Mouse (Mus musculus): ENCODE measurements around the gene Pum3.
A peak's percentile ranks its signal among the peaks of the same experiment; 100 is the strongest.
"Not testable (repeated sequence)": the region's sequence is repeated elsewhere in the genome, so short reads cannot be mapped to it uniquely, and the experiment has no call there.

Gene Pum3

DNA sequence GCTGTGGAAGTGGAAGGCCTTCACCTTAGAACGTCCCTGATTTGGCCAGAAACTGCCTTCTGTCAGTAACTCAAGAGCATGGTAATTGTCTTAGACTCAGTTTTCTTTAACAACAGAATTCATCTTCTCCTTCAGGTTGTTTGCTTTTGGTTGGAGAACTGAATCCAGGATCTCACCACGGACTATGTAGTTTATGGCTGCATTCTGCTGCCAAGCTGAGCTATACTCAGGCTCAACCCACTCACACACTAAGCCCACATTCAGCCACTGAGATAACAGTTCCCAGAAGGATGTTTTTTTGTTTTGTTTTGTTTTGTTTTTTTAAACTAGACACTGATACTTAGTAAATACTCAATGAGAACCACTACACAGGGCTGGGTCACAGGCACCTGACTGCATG lies 38.3 kb downstream of the Pum3 start:
- no peak for DNase-seq

DNA sequence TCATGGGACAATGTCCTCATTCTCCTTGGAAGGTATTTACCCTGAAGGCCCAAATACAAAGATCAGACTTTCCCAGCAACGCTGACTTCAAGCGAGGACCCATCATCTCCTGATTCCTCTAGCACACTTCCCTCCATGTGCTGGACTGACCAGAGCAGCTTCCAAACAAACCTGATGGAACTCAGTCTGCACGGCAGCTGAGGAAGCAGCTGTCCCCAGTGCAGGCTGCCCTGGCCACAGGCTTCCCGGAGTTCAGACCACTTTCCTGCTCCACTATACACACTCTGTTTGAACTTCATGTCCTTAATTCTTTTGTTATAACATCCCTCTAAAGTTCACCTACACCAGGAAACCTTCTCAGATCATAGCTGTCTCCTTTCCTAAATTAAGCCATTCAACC lies 40.1 kb downstream of the Pum3 start:
- not testable (repeated sequence) for DNase-seq

DNA sequence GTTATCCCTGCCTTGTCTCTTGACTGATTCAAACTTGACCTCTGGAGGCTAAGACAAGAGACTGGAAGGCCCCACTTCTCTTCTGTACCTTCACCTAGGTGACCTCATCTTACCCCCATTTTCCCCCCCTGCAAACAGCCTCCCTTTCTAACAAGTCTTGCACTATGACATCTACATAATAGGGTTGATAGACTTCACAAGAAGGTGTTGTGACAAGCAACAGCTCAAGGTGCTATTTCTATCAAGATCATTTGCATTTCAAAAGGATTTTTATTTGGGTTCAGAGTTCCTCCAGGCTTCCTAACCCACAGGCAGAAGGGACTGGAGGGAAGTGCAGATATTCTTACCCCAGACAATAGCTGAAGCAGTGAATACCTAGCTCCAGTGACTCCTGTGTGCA lies 44.3 kb downstream of the Pum3 start:
- DNase-seq: no peak

DNA sequence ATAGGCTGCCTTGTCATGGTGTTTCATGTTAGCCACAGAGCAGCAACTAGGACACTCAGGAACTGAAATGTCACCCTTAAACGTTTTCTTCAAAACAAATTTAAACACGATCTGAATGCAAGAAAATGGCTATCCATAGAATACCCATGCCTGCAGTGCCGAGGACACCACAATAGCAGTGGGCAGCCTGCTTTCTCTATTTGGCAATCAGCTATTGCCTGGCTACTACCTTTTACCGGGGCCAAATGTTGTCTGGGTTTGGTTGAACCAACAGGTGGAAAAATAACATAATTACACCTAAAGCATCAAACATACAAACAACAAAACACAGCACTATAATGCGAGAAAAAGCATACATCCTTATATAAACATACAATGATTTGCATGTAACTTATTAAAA lies 46.4 kb downstream of the Pum3 start:
- DNase-seq: no peak

DNA sequence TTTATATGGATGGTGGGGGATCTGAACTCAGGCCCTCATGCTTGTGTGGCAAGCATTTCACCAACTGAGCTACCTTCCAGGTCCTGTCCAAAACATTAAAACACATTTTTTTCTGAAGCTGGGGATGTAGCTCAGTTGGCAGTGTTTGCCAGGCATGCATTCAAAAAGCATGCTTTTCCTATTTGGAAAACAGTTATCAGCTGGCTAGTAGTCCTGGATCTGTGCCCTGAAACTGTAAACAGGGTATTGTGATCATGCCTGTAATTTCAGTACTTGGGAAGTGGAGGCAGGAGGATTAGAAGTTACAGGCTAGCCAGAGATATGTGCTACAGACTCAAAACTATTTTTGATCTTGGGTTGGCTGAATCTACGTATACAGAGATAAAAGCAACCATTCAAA lies 47.5 kb downstream of the Pum3 start:
- DNase-seq: no peak

DNA sequence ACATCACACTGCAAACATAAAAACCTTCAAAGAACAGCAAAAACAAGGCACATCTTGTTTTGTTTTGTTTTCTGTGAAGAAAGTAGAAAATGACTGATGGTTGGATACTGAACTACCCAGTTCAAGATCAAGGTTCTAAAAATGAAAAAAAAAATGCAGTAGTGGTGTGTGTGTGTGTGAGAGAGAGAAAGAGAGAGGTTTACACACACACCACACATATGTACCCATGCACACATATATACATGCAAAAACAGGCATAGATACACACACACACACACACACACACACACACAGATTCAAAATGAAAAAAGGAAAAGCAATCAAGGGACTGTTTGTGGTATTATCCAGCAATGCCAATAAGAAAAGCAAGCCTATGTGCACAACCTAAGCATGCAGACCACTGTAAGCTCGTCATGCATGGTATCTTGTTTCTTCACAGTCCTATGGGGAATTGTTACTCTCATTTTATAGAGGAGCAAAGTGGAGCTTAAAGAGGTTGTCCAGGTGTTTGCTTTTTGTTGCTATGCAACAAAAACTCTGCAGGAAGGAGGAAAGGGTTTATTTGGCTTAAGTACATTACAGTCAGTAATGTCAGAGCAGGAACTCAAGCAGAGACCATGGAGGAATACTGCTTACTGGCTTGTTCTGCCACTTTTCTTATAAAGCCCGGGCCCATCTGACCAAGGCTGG lies 49.8 kb downstream of the Pum3 start:
- DNase-seq: no peak

DNA sequence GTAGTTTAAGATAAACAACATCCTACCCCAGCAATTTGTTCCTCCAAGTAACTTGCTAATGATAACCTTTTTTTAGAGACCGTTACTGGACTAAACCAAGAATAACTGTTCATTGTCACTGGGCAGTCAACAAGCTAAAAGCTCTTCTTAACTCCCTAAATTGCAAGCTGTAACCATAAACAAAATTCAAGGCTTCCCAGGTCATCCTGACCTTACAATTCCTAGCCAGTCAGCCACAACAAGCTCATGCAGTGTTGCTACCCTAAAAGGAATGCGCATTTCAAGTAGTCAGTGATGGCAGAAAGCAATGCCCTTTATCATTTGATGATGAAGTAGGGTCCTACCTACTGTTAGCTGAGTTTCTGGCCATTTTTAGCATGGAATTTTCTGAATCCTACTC lies 58.8 kb downstream of the Pum3 start:
- no peak for DNase-seq

DNA sequence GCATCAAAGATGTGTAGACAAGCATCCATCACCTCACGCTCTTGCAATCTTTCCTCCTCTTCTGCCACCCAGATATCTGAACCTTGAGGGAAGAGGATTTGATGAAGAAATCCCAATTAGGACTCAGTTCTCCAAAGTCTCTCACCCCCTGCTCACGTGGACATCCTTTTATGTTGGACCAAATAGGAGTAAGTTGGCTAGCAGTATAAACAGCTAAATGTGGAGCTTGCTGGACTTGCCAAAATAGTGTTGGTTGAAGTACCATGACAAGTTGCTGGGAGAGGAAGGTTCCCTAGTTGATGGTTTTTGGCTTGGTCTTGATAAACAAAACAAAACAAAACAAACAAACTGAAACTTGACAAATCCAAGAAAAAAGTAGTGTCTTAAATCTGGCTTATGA lies 59.5 kb downstream of the Pum3 start:
- DNase-seq: no peak

DNA sequence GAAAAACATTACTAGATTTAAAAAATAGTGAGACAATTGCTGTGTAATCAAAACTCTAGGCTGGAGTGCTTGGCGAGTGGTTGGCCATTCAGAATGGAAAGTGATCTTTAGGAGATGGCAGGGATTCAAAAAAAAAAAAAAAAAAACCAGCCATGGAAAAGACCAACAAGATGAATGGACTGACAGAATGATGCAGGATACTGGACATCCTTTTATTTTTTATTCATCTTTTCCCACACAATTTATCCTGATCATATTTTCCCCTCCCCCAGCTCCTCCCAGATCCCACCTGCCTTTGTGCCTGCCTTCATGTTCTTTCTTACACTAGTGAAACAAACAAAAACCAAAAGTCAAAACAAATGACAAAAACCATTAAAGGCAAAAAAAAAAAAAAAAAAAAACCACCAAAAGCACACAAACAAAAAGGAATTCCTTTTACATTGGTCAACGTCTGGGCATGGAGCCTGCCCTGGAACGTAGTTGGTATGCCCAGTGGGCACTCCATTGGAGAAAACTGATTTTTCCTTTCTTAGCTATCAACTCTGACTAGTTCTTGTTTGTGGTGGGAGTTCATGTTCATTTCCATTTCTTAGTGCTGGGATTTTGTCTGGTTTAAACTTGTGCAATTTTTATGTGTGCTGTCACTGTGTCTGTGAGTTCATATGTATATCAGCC lies 60.0 kb downstream of the Pum3 start:
- no peak for DNase-seq

DNA sequence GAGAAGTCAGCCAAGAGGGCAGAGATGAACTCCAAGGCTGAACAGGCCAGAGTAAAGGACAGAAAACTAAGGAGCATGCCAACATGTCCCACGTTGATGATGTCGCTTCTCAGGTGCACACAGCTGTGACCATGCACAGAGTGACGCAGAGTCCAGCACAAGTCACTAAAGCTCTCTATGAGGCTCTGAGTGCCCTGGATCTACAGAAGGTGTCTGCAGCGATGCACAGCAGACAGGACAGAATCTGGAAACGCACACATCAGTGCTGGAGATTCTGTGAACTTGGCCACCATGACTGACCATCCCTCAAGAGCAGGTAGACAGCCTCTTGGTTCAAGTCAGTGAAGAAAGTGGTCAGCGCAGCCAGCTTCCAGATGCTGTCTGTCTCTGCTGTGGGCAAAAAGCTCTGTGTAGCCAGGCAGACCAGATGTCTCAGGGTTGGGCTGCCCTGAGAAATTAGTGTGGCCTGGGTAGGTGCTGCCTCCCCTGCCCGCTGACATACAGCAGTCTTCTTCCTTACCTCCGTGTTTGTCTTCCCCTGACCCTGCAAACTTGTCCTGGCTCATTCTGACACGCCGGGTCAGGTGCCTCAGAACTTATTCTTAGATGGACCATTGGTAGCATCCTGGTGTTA lies 63.4 kb downstream of the Pum3 start:
- DNase-seq: no peak

DNA sequence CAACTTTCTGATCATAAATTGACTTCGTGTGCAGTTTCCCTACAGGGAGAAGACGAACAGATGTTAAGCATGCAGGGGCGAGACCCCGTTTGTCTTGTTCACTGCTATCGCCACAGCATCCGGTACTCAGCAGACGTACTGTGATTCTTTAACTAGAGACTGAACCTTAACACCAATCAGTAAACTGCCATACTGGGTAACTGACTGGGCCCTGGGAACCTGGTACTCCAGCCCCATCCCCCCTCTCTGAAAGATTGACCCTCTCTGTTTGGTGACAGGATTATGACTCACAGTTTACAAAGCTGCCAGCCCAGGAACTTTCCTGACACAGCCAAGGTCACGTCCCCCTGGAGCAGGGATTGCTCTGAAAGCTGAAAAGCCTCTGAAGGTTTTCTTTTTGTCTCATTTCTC lies 65.1 kb downstream of the Pum3 start:
- DNase-seq: peak; percentile 28 to 62

DNA sequence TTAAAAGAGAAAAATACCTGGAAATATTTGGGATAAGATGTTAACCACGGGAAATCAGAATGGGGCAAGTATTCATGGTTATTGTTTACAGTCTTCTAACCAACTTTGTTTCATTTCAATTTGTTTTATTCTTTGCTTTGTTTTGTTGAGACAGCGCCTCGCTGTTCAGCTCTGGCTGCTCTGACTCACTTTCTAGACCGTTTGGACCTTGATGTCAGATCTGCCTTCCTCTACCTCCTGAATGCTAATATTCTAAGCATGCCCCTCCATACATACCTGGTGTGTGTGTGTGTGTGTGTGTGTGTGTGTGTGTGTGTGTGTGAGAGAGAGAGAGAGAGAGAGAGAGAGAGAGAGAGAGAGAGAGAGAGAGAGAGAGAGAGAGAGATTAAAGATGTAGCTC lies 65.7 kb downstream of the Pum3 start:
- DNase-seq: no peak

DNA sequence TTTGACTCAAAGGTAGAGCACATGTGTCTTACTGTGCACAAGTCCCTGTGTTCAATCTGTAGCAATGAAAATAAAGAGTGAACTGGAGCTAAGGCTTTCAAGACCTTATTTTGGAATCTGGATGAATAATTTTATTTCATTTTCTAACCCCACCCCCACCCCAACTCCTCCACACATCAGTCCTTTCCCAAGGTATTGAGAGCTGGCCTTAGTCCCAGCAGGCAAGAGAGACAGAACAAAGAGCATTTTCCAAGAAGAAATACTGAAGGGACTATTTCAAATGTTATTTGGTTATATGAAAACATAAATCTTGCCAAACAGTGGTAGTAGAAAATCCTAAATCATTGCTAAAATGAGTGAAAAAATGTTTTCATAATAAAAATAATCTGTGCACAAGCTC lies 69.2 kb downstream of the Pum3 start:
- no peak for DNase-seq

DNA sequence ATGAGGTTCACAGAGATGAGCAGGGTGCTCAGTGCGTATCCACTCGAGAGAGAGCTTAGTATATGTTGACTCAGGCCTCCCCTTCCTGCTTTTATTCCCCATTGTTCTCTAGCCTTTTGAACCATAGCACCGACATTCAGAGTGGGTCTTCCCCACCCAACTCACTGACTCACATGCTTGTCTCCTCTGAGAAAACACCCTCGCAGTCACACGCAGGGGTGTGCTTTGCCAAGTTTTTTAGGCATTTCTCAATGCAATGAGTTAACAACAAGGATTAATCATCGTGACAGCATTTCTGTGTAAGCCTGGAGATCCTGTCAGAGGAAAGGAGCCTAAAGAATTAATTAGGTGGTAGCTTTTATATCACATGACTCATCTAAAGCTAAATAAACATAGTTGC lies 77.9 kb downstream of the Pum3 start:
- DNase-seq: no peak

DNA sequence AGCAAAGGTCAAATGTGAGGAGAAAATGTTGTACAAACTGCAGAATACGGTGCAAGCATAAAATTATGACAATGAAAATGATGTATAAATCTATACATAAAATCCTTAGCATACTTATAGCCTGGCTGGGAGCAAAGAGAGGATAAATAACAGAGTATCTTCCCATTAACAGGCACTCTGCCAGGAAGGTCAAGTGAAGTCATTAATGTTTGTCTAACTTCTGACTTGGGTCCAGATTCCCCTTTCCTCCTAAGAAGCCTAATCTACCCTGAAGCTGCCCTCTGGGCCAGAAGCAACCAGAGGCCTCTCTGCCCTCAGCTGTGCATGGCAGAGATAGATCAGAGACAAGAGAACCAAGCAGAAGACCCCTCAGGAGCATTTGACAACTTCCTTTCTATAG lies 83.1 kb downstream of the Pum3 start:
- peak; percentile 49 to 66 for DNase-seq
